Comparison of ENCODE assay signal across 22 mouse cellular contexts in genomic region chr5:73349514-73349913, GRCm38 (mm10). TPM values are rescaled to one million over a fixed set of nuclear protein-coding genes. Genes with fewer than 3 reads are reported as not detected.
DNase-seq lines count a peak whose midpoint lies in the region; ATAC-seq and TF ChIP-seq lines count a peak whose summit lies in the region.
"Had no signal": no experiment of that assay in that cellular context is flagged by ENCODE, and none has a peak within 500 bp of the region (broad histone marks: within the 10 kb centered on the region; RNA-seq: fewer than 3 reads in every experiment).

No protein-coding gene starts in this region.

- TF ChIP-seq CTCF in kidney, adult 2 months (conservative IDR thresholded peaks at IDR 0.05; ENCODE audit: insufficient read depth, insufficient read length, low read depth, low read length), result no peak

- no peak overlapping the region for H3K4me2 ChIP-seq in kidney, embryonic 15.5 days
- H3K4me2 ChIP-seq in midbrain, embryonic 11.5 days, result no peak overlapping the region
- no peak overlapping the region for H3K4me2 ChIP-seq in midbrain, embryonic 13.5 days (replicated peaks)
- H3K4me2 ChIP-seq: embryonic facial prominence, embryonic 12.5 days; forebrain, embryonic 13.5 days; forebrain, embryonic 15.5 days had no signal

- no peaks in the 10 kb centered on the region for H3K9me3 ChIP-seq in kidney, embryonic 15.5 days (replicated peaks)
- H3K9me3 ChIP-seq in midbrain, embryonic 11.5 days (ENCODE audit: control insufficient read depth, low read length), result no peaks in the 10 kb centered on the region
- no peaks in the 10 kb centered on the region for H3K9me3 ChIP-seq in midbrain, embryonic 13.5 days
- H3K9me3 ChIP-seq: embryonic facial prominence, embryonic 10.5 days; embryonic facial prominence, embryonic 12.5 days; forebrain, embryonic 13.5 days; forebrain, embryonic 15.5 days had no signal

- no peak overlapping the region for H3K4me3 ChIP-seq in kidney, adult 2 months (ENCODE audit: insufficient read depth, low read depth, low read length)
- H3K4me3 ChIP-seq in kidney, embryonic 15.5 days (replicated peaks), result no peak overlapping the region
- no peak overlapping the region for H3K4me3 ChIP-seq in midbrain, embryonic 11.5 days (ENCODE audit: low read depth, low read length)
- H3K4me3 ChIP-seq in midbrain, embryonic 13.5 days (replicated peaks), result no peak overlapping the region
- H3K4me3 ChIP-seq: embryonic facial prominence, embryonic 10.5 days; embryonic facial prominence, embryonic 12.5 days; forebrain, embryonic 13.5 days; forebrain, embryonic 15.5 days had no signal

- no peaks in the 10 kb centered on the region for H3K36me3 ChIP-seq in kidney, adult 2 months (ENCODE audit: control insufficient read depth, insufficient read depth, low read length)
- H3K36me3 ChIP-seq in kidney, embryonic 15.5 days, result no peaks in the 10 kb centered on the region
- H3K36me3 ChIP-seq in midbrain, embryonic 11.5 days (ENCODE audit: control insufficient read depth, insufficient read depth, low read length), result no peaks in the 10 kb centered on the region
- no peaks in the 10 kb centered on the region for H3K36me3 ChIP-seq in midbrain, embryonic 13.5 days
- H3K36me3 ChIP-seq: embryonic facial prominence, embryonic 10.5 days; embryonic facial prominence, embryonic 12.5 days; forebrain, embryonic 15.5 days had no signal

- peak; percentile 46 for DNase-seq in kidney, adult 2 months
- peak; percentile 9 for DNase-seq in kidney, postnatal 14 days
- no peak for DNase-seq in kidney, adult 18-20 months
- peak; percentile 73 for DNase-seq in midbrain, embryonic 11.5 days (ENCODE audit: low spot score, missing footprints)
- peak; percentile 15 for DNase-seq in testis, postnatal 14 days (ENCODE audit: low spot score)
- DNase-seq: adrenal gland, adult 2 months; adrenal gland, postnatal 10 days; adrenal gland, postnatal 25 days; cerebellum, adult 11-12 months; cerebellum, adult 2 months; cerebellum, adult 9-10 months; cerebellum, postnatal 10 days; cerebellum, postnatal 25 days had no signal

- H3K9ac ChIP-seq in kidney, embryonic 15.5 days, result no peak overlapping the region
- no peak overlapping the region for H3K9ac ChIP-seq in midbrain, embryonic 11.5 days (ENCODE audit: low read length)
- H3K9ac ChIP-seq in midbrain, embryonic 13.5 days (replicated peaks), result no peak overlapping the region
- H3K9ac ChIP-seq: embryonic facial prominence, embryonic 12.5 days; forebrain, embryonic 13.5 days; forebrain, embryonic 15.5 days had no signal

- H3K27ac ChIP-seq in kidney, adult 2 months (ENCODE audit: insufficient read depth, low read depth, low read length), result no peak overlapping the region
- no peak overlapping the region for H3K27ac ChIP-seq in kidney, embryonic 15.5 days
- no peak overlapping the region for H3K27ac ChIP-seq in midbrain, embryonic 11.5 days (ENCODE audit: low read depth, low read length)
- no peak overlapping the region for H3K27ac ChIP-seq in midbrain, embryonic 13.5 days
- H3K27ac ChIP-seq: embryonic facial prominence, embryonic 10.5 days; embryonic facial prominence, embryonic 12.5 days; forebrain, embryonic 13.5 days; forebrain, embryonic 15.5 days had no signal

- H3K27me3 ChIP-seq in kidney, adult 2 months (replicated peaks; ENCODE audit: control insufficient read depth, insufficient read depth, low read length), result no peaks in the 10 kb centered on the region
- H3K27me3 ChIP-seq in kidney, embryonic 15.5 days, result 0 out of 2 replicates have a peak, but pooled peaks cover 3% of the 10 kb centered on the region
- no peaks in the 10 kb centered on the region for H3K27me3 ChIP-seq in midbrain, embryonic 11.5 days (ENCODE audit: control insufficient read depth, insufficient read depth, low read length)
- no peaks in the 10 kb centered on the region for H3K27me3 ChIP-seq in midbrain, embryonic 13.5 days
- H3K27me3 ChIP-seq: embryonic facial prominence, embryonic 12.5 days; forebrain, embryonic 13.5 days; forebrain, embryonic 15.5 days had no signal

- WGBS in kidney, adult 2 months, result 22% methylated on average over 5 of the region's 5 CpGs
- 29% methylated on average over 5 of the region's 5 CpGs for WGBS in kidney, embryonic 15.5 days
- 41% methylated on average over 5 of the region's 5 CpGs for WGBS in midbrain, embryonic 11.5 days
- WGBS in midbrain, embryonic 13.5 days, result 40% methylated on average over 5 of the region's 5 CpGs

- H3K4me1 ChIP-seq in kidney, adult 2 months (ENCODE audit: control insufficient read depth, insufficient read depth, low read length), result no peaks in the 10 kb centered on the region
- H3K4me1 ChIP-seq in kidney, embryonic 15.5 days, result 0 out of 2 replicates have a peak, but pooled peaks cover 3% of the 10 kb centered on the region
- H3K4me1 ChIP-seq in midbrain, embryonic 11.5 days (ENCODE audit: control insufficient read depth, insufficient read depth, low read length), result peaks cover 8% of the 10 kb centered on the region
- peaks cover 16% of the 10 kb centered on the region for H3K4me1 ChIP-seq in midbrain, embryonic 13.5 days (replicated peaks)
- H3K4me1 ChIP-seq: embryonic facial prominence, embryonic 12.5 days; forebrain, embryonic 15.5 days had no signal

- TF ChIP-seq POLR2A in kidney, adult 2 months (IDR thresholded peaks at IDR 0.05; ENCODE audit: low read depth, low read length), result no peak

- no peak for ATAC-seq in kidney, embryonic 15.5 days (replicated peaks; ENCODE audit: low FRiP score)
- 0 out of 2 replicates have a peak, but pooled peaks have one; percentile 22 for ATAC-seq in midbrain, embryonic 11.5 days (ENCODE audit: low FRiP score)
- ATAC-seq in midbrain, embryonic 13.5 days, result no peak
- ATAC-seq in cerebellum, adult (ENCODE audit: insufficient number of reproducible peaks, low FRiP score, low TSS enrichment), result no peak
- ATAC-seq: forebrain, embryonic 13.5 days; forebrain, embryonic 15.5 days had no signal

RNA-seq across cellular contexts. Expression of gene Ociad2, which starts 8.7 kb away (rescaled TPM):
- polyA plus RNA-seq in kidney, adult 2 months (2012; rRNA removed), result 2.8 and 3.5 TPM in 2 replicates
- polyA plus RNA-seq in kidney, embryonic 15.5 days (2015; fragmentation: Nextera tagmentation; extraction: Ambion mirVana), result 11.4 and 12.4 TPM in 2 replicates
- 13.5 and 15.5 TPM in 2 replicates for polyA plus RNA-seq in midbrain, embryonic 11.5 days (2014; fragmentation: Nextera tagmentation; extraction: Ambion mirVana)
- polyA plus RNA-seq in midbrain, embryonic 13.5 days (2015; fragmentation: Nextera tagmentation; extraction: Ambion mirVana), result 22.8 and 24.5 TPM in 2 replicates

RNA-seq across cellular contexts. Expression of gene Cwh43, which starts 56.4 kb away (rescaled TPM):
- 7.5 and 10.2 TPM in 2 replicates for polyA plus RNA-seq in kidney, adult 2 months (2012; rRNA removed)
- polyA plus RNA-seq in kidney, embryonic 15.5 days (2015; fragmentation: Nextera tagmentation; extraction: Ambion mirVana), result 0.27 and 0.57 TPM in 2 replicates
- polyA plus RNA-seq in midbrain, embryonic 11.5 days (2014; fragmentation: Nextera tagmentation; extraction: Ambion mirVana), result not detected in 2 replicates
- 0.35 TPM in 1 of 2 replicates, not detected in the other for polyA plus RNA-seq in midbrain, embryonic 13.5 days (2015; fragmentation: Nextera tagmentation; extraction: Ambion mirVana)
- polyA plus RNA-seq: adrenal gland, adult 2 months; C2C12; embryonic facial prominence, embryonic 10.5 days; embryonic facial prominence, embryonic 12.5 days; forebrain, embryonic 11.5 days had no signal

RNA-seq across cellular contexts. Expression of gene Ociad1, which starts 56.9 kb away (rescaled TPM):
- 65.6 and 75.6 TPM in 2 replicates for polyA plus RNA-seq in kidney, adult 2 months (2012; rRNA removed)
- polyA plus RNA-seq in kidney, embryonic 15.5 days (2015; fragmentation: Nextera tagmentation; extraction: Ambion mirVana), result 237 and 247 TPM in 2 replicates
- 159 and 168 TPM in 2 replicates for polyA plus RNA-seq in midbrain, embryonic 11.5 days (2014; fragmentation: Nextera tagmentation; extraction: Ambion mirVana)
- polyA plus RNA-seq in midbrain, embryonic 13.5 days (2015; fragmentation: Nextera tagmentation; extraction: Ambion mirVana), result 249 and 251 TPM in 2 replicates
